Mouse (Mus musculus) ES-Bruce4 (cell line): ENCODE data around the gene Hemk1.

ENCODE experiments used
- CTCF ChIP-seq: IDR thresholded peaks from one replicate; pipeline ENCODE4 v1.8.1; 2011; ENCODE audit warnings: low read depth, low read length
- EP300 ChIP-seq: IDR thresholded peaks from 2 replicates; pipeline ENCODE4 v1.6.1; 2011; ENCODE audit warnings: low read depth, low read length; ENCODE audit not compliant: insufficient read depth
- POLR2A ChIP-seq: IDR thresholded peaks from one replicate; pipeline ENCODE4 v1.8.1; 2011; ENCODE audit warnings: low read length; ENCODE audit not compliant: insufficient read depth

DNA sequence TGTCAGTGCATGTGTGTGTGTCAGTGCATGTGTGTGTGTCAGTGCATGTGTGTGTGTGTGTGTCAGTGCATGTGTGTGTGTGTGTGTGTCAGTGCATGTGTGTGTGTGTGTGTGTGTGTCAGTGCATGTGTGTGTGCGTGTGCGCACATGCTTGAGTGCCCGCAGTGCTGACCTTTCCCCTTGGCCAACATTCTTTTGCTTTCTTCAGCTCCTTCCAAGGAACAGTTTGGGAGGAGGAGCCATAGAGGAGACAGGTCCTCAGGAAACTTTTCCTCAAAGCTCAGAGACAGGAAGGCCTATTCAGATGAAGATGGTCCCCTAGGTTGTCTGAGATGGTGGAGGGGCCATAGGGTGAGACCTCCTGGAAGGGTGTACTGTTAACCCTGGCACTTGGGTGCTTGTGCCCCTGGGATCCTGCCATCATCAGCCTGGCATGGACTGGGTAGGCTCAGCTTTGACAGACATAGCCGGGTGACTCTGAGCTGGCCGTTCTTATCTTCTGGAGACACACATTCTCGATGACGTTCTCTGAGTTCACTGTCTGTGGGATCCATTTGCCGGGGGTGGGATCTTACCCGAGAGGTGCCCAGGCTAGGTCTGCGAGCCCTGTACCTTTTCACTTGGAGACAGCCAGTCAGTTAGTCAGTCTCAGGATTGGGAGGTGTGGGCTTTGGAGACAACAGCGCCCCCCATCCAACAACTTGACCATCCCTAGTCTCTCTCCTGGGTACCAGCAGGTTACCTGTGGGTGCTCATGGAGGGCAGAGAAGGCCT is 30.9 kb downstream of the Hemk1 start:
- TF ChIP-seq POLR2A: no peak
- TF ChIP-seq CTCF: no peak
- TF ChIP-seq EP300: no peak
